8 mouse cellular contexts compared by ENCODE assay signal in the genomic region with DNA sequence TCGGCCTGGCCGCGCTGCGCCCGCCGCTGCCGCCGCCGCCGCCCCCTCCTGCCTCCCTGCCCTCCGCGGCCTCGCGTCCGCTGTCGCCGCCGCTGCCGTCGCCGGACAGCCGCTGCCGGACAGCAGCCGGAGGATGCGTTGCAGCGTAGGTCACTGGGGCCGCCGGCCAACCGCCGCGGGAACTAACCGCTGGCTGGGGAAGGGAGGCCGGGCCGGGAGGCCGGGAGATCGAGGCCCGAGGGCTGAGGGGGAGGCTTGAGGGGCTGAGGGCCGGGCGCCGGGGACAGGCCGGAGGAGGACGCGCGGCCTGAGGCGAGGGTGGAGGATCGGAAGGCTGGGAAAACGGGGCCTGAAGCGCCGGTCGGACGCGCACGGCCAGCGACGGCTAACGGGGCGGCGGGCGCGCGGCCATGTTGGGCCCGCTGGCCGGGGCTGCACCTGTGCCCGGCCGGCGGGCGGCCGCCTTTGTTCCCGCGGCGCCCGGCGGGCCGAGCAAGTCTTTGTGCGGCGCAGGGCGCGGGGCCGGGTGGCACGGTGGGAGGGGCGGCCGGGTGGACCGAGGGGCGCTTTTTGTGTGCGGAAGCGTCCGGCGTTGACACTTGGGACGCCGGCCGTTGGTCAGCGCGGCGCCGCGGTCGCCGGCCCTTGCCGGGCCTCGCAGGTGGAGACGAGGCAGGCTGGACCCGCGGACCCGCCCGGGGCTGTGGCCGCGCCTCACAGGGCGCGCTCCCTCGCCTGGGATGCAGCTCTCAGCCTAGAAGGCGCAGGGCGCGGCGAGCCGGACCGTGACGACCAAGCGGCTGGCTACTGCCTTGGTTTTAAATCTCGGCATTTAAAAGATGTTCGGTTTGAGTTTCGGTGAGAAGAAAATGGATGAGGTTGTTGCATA. TPM values are rescaled to one million over a fixed set of nuclear protein-coding genes. Genes with fewer than 3 reads are reported as not detected.
A peak's percentile ranks its signal among the peaks of the same experiment; 100 is the strongest.
DNase-seq lines count a peak whose midpoint lies in the region; ATAC-seq and TF ChIP-seq lines count a peak whose summit lies in the region.

No protein-coding gene starts in this region.

- H3K9ac ChIP-seq in forebrain, postnatal 0 days, result peak overlapping the region; percentile 98

- 0 out of 2 replicates have a peak, but pooled peaks have one; percentile 24 for TF ChIP-seq POLR2A in cerebellum, adult 2 months (IDR thresholded peaks at IDR 0.05; ENCODE audit: borderline replicate concordance, insufficient read depth, low read length)

- DNase-seq in Muller cell, postnatal 12 days (ENCODE audit: inconsistent ontology term), result peak; percentile 69
- peak; percentile 73 to 79 for DNase-seq in cerebellum, adult 2 months
- DNase-seq in forebrain, postnatal 0 days, result peak; percentile 43
- peak; percentile 73 for DNase-seq in hindbrain, embryonic 10.5 days (ENCODE audit: low spot score)
- DNase-seq in left cerebral cortex, adult 2 months (ENCODE audit: extremely low spot score in 1 of 2, low spot score in 2 of 2), result peak; percentile 39 to 47
- DNase-seq in lung, postnatal 4 days, result peak; percentile 69 to 79
- peak; percentile 56 to 63 for DNase-seq in right cerebral cortex, postnatal 10 days (ENCODE audit: low spot score in 2 of 2)
- DNase-seq in urinary bladder, postnatal 36 days (ENCODE audit: low spot score in 2 of 2), result peak; percentile 34 to 49

- peak overlapping the region; percentile 62 for H3K27ac ChIP-seq in cerebellum, adult 2 months (ENCODE audit: insufficient read depth, low read length)
- H3K27ac ChIP-seq in forebrain, postnatal 0 days (ENCODE audit: low read depth, low read length), result peak overlapping the region; percentile 99
- peak overlapping the region; percentile 100 for H3K27ac ChIP-seq in hindbrain, embryonic 10.5 days
- peak overlapping the region; percentile 93 for H3K27ac ChIP-seq in left cerebral cortex, adult 2 months

- peak overlapping the region; percentile 80 for H3K4me2 ChIP-seq in forebrain, postnatal 0 days (ENCODE audit: low read depth)

- 1% methylated on average over 116 of the region's 121 CpGs for WGBS in cerebellum, adult 2 months
- WGBS in forebrain, postnatal 0 days, result 1% methylated on average over 98 of the region's 121 CpGs
- WGBS in hindbrain, embryonic 10.5 days, result under 1% methylated on average over 113 of the region's 121 CpGs

- H3K9me3 ChIP-seq in forebrain, postnatal 0 days (ENCODE audit: low read length), result no peaks in the 10 kb centered on the region
- H3K9me3 ChIP-seq in hindbrain, embryonic 10.5 days, result no peaks in the 10 kb centered on the region

- H3K36me3 ChIP-seq in forebrain, postnatal 0 days (ENCODE audit: insufficient read depth), result no peaks in the 10 kb centered on the region
- H3K36me3 ChIP-seq in hindbrain, embryonic 10.5 days, result peaks cover 26% of the 10 kb centered on the region

- H3K4me1 ChIP-seq in cerebellum, adult 2 months (ENCODE audit: control insufficient read depth, insufficient read depth, low read length), result peaks cover 8% of the 10 kb centered on the region
- peaks cover 21% of the 10 kb centered on the region for H3K4me1 ChIP-seq in forebrain, postnatal 0 days (ENCODE audit: insufficient read depth)
- H3K4me1 ChIP-seq in hindbrain, embryonic 10.5 days (replicated peaks), result peaks cover 65% of the 10 kb centered on the region

- H3K27me3 ChIP-seq in cerebellum, adult 2 months (ENCODE audit: control insufficient read depth, insufficient read depth, low read length), result no peaks in the 10 kb centered on the region
- no peaks in the 10 kb centered on the region for H3K27me3 ChIP-seq in forebrain, postnatal 0 days (ENCODE audit: insufficient read depth, low read length)
- no peaks in the 10 kb centered on the region for H3K27me3 ChIP-seq in hindbrain, embryonic 10.5 days (ENCODE audit: insufficient read depth, poor library complexity, severe bottlenecking)

- peak overlapping the region; percentile 98 for H3K4me3 ChIP-seq in cerebellum, adult 2 months (replicated peaks; ENCODE audit: insufficient read depth, low read depth, low read length)
- H3K4me3 ChIP-seq in forebrain, postnatal 0 days (ENCODE audit: low read depth, low read length), result peak overlapping the region; percentile 100
- peak overlapping the region; percentile 99 for H3K4me3 ChIP-seq in hindbrain, embryonic 10.5 days
- peak overlapping the region; percentile 99 for H3K4me3 ChIP-seq in left cerebral cortex, adult 2 months

- intact Hi-C loops in left cerebral cortex, adult 2 months (cut with DNase I), result loop anchor here (1.0 kb wide), 1 partner anchor 163 kb away; a partner anchor contains a TSS

- ATAC-seq in forebrain, postnatal 0 days, result peak; percentile 6; the same call in 1 of the 2 replicates

- no peak for TF ChIP-seq CTCF in cerebellum, adult 2 months (IDR thresholded peaks at IDR 0.05; ENCODE audit: borderline replicate concordance, insufficient read depth, low read depth, low read length)
- no peak for TF ChIP-seq CTCF in forebrain, postnatal 0 days (IDR thresholded peaks at IDR 0.05; ENCODE audit: low read depth)
- no peak for TF ChIP-seq CTCF in left cerebral cortex, adult 2 months (IDR thresholded peaks at IDR 0.05)

RNA-seq across cellular contexts. Expression of a gene that starts 0.5 kb away (rescaled TPM):
- 43.1 and 43.3 TPM in 2 replicates for polyA plus RNA-seq in cerebellum, adult 2 months (2012; rRNA removed)
- total RNA-seq in forebrain, postnatal 0 days (2014; rRNA removed), result 98.3 and 127 TPM in 2 replicates
- polyA plus RNA-seq in forebrain, postnatal 0 days (2015; fragmentation: Nextera tagmentation; extraction: Ambion mirVana), result 46.4 and 58.6 TPM in 2 replicates
- 75.6 and 93.5 TPM in 2 replicates for polyA plus RNA-seq in hindbrain, embryonic 10.5 days (2016; fragmentation: Nextera tagmentation; extraction: Ambion mirVana)
- total RNA-seq in left cerebral cortex, adult 2 months (2021), result 100 to 1,000 TPM; 150 to 155 TPM

RNA-seq across cellular contexts. Expression of a gene that starts 38.4 kb away (rescaled TPM):
- 69.9 and 72.4 TPM in 2 replicates for polyA plus RNA-seq in cerebellum, adult 2 months (2012; rRNA removed)
- total RNA-seq in forebrain, postnatal 0 days (2014; rRNA removed), result 42.7 and 48.6 TPM in 2 replicates
- 79.7 and 83.6 TPM in 2 replicates for polyA plus RNA-seq in forebrain, postnatal 0 days (2015; fragmentation: Nextera tagmentation; extraction: Ambion mirVana)
- 52.2 and 52.3 TPM in 2 replicates for polyA plus RNA-seq in hindbrain, embryonic 10.5 days (2016; fragmentation: Nextera tagmentation; extraction: Ambion mirVana)
- total RNA-seq in left cerebral cortex, adult 2 months (2021), result 100 to 1,000 TPM in 1 of 2 experiments, 10 to 100 TPM in 1; 98.0 to 103 TPM

Comparison
In these comparisons a context has a peak if more than half of its experiments do, and no peak if none do; other contexts are left out.
1. Peak in every context shown above with its lines: DNase-seq, ATAC-seq, H3K4me3 ChIP-seq and H3K27ac ChIP-seq.